Mouse (Mus musculus) megakaryocyte, adult 5-6 weeks (primary cell): Measurements from ENCODE around the gene Rap1gap2. TPM values are rescaled to one million over a fixed set of nuclear protein-coding genes. Genes with fewer than 3 reads are reported as not detected.
A peak's percentile ranks its signal among the peaks of the same experiment; 100 is the strongest.

Experiments
- ATAC-seq: 2 replicates; pipeline ENCODE4 v1.8.0; 2016; ENCODE audit warnings: mild to moderate bottlenecking, inconsistent platforms; ENCODE audit not compliant: poor library complexity, severe bottlenecking
- total RNA-seq, 2 experiments: library from RNA; stranded (forward) in 1 of 2; stranded (reverse) in 1 of 2; fragments of 153-499, 151-499 nt in 1 of 2; fragments of 221-1000, 200-1000 nt in 1 of 2; gene quantifications; 2 replicates each; pipeline versions ENCODE4 v1.2.3 to v1.2.4; 2015 to 2017

Rap1gap2 gene
- total RNA-seq, 2 experiments from 2014 or later: 22.3 to 34.3 TPM

DNA sequence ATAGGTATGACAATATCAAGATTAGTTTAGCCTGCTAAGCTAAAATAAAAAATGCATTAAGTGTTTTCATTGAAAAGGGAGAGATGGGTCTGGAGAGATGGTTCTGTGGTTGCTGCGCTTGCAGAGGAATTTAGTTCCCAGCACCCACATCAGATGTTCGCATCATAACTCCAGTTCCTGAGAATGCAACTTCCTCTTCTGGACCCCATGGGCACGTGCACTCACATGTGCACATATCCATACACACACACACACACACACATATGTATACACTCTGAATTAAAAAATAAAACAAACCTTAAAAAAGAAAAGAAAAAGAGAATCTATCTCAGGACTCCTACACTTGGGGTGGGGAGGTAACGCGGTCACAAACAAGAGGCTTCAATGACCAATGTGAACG is 188.7 kb downstream of the Rap1gap2 start:
- no peak for ATAC-seq

DNA sequence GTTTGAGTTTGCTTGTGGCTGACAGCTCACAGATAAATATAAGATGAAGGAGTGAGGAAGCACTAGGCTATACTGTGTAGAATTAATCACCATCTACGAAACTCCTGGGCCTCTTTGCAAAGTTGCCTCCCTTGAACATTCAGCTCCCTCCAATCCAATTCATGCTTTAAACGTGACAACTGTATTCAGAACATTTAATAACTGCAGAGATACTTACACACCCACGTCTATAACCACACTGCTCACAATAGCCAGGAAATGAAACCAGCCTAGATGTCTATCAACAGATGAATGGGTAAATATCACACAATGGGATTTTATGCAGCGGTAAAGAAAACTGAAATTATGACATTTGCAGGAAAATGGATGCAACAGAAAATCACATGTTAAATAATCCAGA is 189.6 kb downstream of the Rap1gap2 start:
- ATAC-seq: no peak

DNA sequence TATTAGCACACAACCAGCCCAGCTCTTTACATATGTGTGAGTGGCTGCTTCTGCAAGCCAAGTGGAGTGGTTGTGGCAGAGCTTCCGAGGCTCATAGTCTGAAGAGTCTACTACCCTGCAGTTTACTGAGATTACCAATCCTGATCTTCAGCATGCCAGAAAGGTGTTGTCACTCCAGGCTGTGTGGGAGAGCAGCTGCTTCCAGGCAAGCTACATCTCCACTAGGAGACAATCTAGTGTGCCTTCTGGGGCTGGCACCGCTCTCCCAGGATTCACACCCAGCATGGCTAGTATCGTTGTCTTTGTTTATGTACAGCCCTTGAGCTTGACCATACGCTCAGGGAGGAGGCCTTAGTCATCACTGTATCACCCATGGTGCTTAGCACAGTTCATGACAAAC is 191.1 kb downstream of the Rap1gap2 start:
- ATAC-seq: no peak

DNA sequence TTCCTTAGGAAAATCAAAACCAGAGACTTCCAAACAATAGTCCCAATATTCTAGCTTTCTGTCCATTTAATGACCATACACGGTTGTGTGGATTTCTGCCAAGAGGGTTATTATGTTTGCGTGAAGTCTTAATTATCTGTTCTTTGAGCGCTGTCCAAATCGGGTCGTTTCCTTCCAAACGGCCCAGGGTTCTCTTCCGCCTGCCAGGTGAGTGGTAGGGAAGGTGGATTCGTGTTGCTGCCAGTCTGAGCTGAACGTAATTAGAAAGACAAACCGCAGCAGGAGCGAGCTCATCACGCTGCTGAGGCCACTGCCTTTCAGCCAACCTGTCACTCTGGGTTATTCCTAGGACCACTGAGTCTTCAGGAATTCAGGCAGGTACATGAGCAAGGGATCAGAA is 195.0 kb downstream of the Rap1gap2 start:
- no peak for ATAC-seq

DNA sequence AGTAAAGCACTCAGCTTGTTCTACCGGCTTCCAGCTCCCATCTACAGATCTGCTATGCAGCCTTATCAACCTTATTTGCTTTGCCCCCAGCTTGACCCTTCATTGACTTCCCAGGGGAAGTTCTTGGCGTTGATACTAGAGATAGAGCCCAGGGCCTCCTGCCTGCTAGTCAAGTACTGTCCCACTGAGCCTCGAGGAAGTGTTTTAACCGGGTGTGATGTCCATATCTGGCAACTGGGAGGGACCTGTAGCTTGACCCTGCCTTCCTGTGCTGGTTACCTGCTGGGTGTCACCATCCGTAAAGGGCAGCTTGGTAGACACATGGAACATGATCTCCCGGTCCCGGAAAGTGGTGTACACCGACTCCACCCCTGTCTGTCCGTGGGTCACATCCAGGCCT is 196.6 kb downstream of the Rap1gap2 start:
- ATAC-seq: no peak

DNA sequence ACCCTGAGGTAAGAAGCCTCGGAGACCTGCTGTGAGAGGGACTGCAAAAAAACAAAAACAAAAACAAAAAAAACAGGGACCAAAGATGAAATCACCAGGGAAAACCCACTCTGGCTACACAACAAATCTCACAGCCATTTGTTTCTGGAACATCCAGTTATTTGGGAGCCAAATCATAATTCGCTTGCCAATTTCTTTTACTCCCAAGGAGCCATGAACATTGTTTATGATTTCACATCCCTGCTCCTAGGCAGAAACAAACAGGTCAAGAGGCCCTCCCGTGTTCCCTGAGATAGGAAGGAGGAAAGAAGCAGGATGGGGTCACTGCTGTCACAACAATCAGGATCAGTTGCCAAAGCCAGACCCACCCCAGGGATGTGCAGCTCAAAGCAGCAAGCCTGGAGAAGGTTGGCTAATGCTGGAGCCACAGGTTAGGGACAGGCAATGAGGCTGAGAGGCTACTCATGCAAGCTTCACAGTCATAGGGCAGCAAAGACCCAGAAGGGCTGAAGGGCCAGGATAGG is 197.2 kb downstream of the Rap1gap2 start:
- no peak for ATAC-seq

DNA sequence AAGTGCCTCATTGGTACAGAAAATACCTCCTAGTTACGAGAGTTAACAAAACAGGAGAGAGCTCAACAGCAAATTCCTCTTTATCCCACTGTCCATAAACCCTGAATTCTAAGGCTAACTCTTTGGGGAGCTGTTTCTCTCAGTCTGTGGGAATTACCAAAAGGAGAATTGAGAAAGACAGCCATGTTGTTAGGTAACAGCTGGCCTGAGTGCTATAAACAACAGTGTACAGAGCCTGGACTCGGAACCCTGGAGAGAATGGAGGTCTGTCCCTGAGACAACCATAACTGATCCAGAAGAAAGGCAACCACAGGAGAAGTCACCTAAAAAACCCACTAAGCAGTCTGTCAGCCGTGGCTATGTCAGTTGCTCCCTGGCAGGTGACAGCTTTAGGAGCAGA is 198.3 kb downstream of the Rap1gap2 start:
- ATAC-seq: no peak

DNA sequence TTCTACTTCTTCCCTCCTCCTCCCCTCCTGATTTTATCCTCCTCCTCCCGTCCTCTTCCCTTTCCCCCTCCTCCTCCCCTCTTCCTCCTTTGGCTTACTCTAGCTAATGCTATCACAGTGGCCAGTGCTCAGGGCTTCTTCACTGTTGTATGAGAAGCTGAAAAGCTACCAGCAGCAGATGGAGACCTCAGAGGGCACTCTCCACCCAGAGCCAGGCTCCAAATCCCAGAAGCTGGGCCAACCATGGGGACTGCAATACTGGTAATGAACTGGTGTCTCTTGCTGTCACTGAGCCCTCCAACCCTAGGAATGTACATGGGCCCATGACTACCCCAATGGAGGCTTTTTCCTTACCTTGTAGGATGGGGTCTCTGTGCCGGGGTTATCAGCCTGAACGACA is 198.8 kb downstream of the Rap1gap2 start:
- ATAC-seq: no peak

DNA sequence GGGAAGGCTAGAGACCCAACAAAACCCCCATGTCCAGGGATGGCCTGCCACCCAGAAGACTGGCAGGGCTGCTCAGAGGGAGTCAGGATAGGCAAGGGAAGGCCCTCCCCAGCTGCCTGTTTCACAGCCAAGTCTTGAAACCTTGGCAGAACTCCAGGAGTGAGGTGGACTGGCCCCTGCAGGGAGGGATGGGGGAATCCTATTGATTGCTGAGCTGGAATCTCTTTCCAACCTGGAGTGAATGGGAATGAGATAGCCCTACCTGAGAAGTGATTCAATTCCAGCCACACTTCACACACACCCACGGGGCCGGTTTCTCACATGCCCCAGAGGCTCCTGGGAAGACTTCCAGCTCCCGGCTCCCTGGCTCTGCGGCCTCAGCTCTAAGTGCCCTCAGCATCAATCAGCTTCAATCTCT is 200.9 kb downstream of the Rap1gap2 start:
- ATAC-seq: no peak

DNA sequence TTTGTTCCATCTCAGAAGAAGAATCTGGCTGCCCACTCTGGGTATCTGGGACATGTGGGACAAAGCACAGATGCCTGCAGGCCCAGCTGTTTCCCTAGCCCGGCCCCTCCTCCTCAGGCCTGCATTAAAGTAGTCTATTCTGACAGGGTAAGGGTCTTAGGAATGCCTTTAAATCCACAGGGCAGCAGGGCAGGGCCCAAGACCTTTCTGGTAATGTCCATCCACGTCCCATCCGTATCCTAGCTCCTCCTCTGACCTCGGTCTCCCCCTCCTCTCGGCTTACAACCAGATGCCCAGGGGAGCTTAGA is 201.3 kb downstream of the Rap1gap2 start:
- ATAC-seq: no peak

DNA sequence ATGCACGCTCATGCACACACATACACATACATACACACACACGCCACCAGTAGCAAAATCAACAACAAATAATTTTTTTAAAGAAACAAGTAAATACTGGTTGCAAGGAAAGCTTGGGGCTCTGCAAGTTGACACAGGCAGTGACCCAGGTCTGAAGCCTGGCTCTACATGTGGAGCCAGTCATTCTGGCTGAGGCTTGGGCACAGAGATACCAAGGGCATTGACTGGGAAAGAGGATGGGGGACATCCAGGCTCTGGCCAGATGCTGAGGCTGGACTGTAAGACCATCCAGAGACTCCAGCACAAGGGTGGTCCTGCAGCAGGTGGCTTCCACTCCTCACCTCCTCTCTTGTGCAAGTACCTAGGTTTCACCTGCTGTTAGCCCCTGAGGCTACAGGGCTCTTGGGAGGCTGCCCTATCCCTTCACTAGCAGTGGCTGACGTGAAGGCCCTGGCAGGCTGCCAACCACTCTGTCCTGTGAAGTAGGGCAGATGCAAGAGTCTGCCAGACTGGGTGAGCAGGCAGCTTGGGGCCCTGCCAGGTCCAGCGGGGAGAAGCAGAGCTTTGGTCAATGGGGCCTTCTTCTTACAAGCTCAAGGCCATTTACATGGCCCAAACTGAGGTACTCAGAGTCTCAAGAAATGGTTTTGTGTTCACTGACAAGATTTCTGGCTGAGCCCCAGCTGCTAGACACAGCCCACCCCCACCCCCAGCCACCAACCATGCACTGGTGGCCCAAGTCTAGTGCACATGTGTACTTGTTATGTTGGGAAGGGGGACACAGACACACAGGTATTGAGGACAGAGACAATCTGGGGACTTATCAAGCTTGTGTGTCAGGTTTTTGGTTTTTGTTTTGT is 201.9 kb downstream of the Rap1gap2 start:
- no peak for ATAC-seq

DNA sequence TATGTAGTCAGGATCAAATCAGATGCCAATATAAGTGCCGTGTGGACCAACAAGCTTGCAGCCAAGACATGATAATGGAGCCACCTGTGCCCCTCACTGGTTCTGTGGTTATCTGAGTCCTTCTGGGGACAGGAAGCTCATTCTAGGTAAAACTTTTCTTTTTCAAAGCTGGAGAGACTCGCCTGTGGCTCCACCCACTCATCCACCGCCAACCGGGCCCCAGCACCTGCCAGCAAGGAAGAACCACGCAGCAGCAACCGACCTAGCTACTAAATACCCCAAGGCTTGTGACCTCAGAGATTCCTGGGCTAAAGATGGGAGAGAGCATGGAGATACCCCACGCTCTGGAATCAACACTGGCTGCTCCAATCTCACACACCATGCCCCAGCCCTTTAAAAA is 205.5 kb downstream of the Rap1gap2 start:
- no peak for ATAC-seq

DNA sequence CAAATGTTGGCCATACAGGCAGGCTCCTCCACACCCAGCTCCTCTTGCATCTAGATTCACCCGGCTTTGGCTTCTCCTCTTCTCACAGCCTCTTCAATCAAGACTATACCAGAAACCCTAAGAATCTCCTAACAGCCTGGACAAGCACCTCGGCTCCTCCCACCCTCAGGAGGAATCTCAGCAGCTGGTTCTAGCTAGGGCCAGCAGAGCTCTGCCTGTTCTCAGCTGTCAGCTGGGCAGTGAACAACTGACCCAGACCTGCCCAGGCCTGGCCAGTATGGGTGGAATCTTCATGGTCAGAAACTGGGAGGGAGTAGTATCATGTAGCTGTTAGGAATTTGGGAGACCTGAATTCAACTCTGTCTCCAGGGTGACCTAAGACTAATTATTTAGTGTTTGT is 206.5 kb downstream of the Rap1gap2 start:
- no peak for ATAC-seq

DNA sequence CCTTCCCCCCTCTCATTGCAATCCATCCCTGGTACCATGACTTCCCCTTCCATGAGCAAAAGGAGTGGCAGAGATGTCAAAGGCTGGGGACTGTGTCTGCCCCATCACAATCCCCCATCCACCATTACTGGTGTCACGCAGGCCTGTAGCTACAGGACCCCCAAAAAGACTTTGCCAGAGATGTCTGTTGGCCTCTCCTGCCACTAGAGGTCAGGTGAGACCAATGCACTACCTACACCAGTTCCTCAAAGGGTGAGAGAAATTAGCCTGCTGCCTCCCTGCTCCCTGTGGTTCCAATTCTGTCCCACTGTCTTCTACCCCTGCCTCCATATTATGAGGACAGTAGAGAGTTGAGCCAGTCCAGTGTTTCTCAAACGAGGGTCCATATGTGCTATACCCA is 208.6 kb downstream of the Rap1gap2 start:
- ATAC-seq: no peak

DNA sequence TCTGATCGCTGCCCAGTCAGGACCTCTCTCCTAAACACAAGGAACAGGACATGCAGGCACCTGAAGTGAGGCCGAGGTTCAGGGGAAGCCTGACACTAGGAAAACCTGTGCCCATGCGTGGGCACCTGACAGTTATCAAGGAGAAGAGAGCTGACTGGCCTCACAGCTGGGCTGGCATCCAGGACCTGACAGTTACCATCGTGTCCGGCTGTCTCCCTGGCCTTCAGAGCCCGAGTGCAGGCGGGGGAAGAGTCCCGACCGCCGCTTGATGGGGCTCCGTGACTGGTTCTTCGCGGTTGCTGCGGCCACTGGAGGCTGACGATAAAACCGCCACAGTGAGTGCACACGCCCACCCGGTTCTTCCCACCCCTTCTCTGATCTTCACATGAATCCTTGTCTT is 215.1 kb downstream of the Rap1gap2 start:
- ATAC-seq: no peak

DNA sequence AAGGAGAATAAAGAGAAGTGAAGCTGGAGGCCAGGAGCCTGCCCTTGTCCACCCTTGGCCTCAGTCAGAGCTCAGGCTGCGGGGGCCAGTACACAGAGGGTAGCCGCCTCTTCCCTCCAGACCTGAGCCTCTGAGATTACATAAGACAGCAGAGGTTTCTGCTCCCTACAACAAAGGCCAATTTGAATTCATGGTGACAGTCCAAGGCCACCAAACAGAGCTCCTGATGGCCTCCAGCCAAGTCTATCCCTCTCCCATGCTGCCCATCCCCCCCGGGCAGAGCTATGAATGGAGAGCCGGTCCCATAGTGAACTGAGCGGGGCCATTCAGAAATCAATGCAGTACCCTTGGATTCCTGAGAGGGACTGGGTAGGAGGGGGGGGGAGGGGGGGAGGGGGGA is 217.2 kb downstream of the Rap1gap2 start:
- no peak for ATAC-seq

DNA sequence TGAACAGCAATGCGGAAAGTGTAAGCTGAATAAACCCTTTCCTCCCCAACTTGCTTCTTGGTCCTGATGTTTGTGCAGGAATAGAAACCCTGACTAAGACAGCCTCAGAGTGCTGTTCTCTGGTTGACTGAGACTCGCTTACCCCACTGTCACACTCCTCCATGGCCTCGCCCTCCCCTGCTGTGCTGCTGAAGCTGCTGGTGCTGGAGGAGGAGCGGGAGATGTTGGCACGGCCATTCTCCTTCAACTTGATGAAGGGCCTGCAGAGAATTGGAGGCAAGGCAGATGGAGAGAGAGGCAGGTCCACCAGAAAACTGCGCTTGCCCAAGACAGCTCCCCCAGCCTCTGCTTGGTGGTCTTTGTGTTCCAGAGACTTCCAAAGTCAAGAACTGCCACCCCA is 217.8 kb downstream of the Rap1gap2 start:
- no peak for ATAC-seq

DNA sequence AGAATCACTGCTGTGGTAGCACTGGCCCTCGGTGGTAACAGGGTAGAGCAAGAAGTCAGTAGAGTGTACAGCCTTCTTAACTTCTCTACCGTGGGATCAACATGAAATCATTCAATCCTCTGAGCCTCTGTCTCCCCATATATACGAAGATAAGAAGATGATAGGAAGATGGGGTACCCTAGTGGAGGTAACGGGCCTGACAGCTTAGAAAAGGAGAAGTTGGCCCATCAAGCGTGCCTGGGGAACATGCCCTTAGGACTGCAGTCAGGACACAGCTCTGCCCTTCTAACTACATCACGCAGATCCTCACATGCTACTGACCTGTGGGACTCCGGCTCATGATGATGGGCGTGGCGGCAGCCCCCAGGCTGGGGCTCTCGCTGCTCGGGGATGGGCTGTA is 218.8 kb downstream of the Rap1gap2 start:
- no peak for ATAC-seq

DNA sequence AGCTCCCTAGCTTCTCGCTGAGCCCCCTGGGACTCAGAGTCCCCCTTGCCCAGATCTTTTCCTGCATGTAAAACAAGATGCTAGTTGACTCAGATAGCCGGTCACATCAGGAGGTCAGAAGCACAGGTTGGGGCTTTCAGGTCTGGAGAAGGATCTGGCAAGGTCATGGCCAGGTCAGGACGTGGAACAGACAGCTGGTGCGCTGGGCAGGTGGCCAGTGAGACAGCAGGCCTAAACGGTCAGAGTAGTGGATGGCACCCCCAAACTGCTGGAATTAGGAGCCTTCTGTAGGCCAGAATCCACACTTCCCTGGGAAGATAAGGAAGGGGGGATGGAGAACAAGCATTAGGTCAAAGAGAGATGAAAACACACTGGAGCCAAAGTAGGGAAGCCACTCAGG is 223.5 kb downstream of the Rap1gap2 start:
- ATAC-seq: no peak

DNA sequence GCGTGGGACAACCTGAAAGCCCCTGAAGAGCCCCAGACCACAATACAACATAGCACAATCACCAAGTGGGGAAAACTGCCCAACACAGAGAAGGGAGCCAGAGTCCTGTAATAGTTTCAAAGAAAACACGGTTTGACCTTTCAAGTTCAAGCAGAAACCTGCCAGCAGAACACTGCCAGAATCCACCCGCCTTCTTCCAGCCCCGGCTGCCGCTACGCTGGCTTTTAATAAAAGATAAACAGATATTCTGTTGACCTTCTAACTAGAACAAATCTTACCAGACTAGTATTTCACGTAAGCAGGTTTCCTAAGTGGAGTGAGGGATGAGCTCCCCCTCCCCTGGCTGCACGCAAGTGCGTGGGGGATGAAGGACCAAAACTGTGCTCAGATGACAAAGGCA is 225.0 kb downstream of the Rap1gap2 start:
- no peak for ATAC-seq

DNA sequence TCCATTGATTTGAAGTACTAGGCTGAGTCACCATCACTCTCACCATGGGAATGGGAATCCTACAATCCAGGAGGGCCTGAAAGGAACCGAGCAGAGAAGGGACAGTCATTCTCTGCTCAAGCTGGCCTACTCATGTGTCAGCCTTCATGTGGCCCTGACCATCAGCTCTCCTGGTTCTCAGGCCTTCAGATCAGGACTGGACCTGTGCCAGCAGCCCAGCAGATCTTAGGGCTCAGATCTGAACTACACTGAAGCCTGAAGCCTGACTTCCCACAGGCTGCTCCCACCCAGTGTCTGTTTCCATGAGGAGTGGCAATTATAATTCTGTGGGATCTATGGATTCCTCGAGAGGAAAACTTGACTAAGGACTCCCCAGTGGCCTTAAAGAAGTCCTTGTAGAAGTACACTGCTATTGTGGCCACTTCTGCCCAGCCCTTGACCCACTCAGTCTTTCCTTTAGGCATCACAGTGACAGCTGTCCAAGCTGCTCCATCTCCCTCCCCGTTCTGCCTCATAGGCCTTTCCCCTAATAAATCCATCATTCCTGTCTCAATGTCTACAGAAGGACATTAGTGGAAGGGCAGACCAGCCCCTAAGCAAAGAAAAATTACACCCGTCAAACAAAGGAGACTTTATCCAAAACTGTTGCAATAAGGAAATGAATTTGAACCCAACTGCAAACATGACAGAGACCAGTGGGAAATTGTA is 231.4 kb downstream of the Rap1gap2 start:
- ATAC-seq: no peak

DNA sequence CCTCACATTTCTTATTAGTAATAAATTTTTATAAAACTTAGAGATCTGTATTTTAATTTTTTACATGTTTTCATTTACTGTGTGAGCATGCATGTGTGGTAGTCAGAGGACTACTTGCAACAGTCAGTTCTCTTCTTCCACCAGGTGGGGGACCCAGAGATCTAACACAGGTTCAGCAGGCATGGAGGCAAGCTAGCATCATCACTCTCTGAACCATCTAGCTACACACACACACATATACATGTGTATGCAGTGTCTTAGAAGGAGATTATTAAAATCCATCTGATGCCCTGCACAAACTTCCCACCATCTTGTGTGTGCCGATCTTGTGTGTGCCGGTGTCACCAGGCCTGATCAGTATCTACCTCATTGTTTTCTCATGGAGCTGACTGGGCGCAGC is 233.9 kb downstream of the Rap1gap2 start:
- ATAC-seq: peak; percentile 62; the same call in 1 of the 2 replicates
